Mouse (Mus musculus): Measurements from ENCODE around the gene Orc2. TPM values are rescaled to one million over a fixed set of nuclear protein-coding genes. Genes with fewer than 3 reads are reported as not detected.

Orc2 gene
- polyA plus RNA-seq (2012; rRNA removed), result 21.5 and 23.5 TPM in 2 replicates
- polyA plus RNA-seq (2014; fragmentation: Nextera tagmentation; extraction: Ambion mirVana), result 29.4 and 34.1 TPM in 2 replicates

DNA sequence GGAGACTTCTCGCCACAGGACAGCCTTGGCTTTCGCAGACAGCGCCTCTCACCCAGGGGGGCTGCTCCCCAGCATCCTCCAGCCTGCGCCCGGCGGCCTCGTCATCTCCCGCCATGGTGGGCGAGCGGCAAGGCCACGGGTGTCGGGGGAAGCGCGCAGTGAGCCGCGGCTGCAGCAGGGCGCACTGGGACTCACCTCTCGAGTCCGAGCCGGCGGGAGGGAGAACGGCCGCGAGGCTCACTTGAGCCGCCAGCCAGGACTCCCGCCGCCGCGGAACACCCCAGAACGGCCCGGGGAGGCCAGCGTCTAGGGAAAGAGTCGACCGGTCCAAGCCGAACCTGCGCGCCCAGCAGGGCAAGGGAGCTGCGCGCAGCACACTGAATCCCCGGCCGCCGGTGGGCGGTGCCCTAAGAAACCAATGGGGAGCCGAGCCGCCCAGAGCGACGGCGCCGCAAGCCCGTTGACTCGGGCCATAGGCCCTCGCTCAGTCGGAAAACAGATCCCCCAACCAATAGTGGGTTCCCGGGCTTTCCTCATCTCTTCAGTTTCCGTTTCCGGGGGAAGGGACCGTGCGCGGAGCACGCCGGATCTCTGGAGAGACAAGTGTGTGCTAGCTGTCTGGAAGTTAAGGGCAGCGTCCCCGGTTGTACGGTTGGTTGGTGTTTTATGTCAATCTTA is at the start of gene Orc2:
Gene Orc2 (minus strand): TSS at position 533 of the 678 bp plus-strand sequence.
- ATAC-seq (ENCODE audit: low FRiP score, low read depth) (peak; percentile 99), DNase-seq (ENCODE audit: low spot score) (peak; percentile 96)
- peaks cover 9% of the 10 kb centered on the region for H3K36me3 ChIP-seq (ENCODE audit: control insufficient read depth, insufficient read depth, low read length)
- H3K4me2 ChIP-seq (replicated peaks; ENCODE audit: low read depth, low read length, severe bottlenecking), result peak within 1 kb of the TSS; percentile 89
- H3K27ac ChIP-seq (replicated peaks; ENCODE audit: low read depth, low read length), result peak within 1 kb of the TSS; percentile 84
- no peaks in the 10 kb centered on the region for H3K27me3 ChIP-seq (ENCODE audit: control insufficient read depth, insufficient read depth, low read length)
- H3K9ac ChIP-seq (ENCODE audit: low read depth, low read length, severe bottlenecking), result peak within 1 kb of the TSS; percentile 88
- WGBS, result under 1% methylated on average over 57 of the region's 64 CpGs
- TF ChIP-seq POLR2A (IDR thresholded peaks at IDR 0.05; ENCODE audit: borderline replicate concordance, extremely low read depth, insufficient read depth, insufficient read length), result peak; percentile 64; the same call in 1 of the 2 replicates
- peaks cover 8% of the 10 kb centered on the region for H3K4me1 ChIP-seq (ENCODE audit: control insufficient read depth, insufficient read depth, low read length)
- peak within 1 kb of the TSS; percentile 93 for H3K4me3 ChIP-seq (replicated peaks; ENCODE audit: low read length)
- peaks cover 32% of the 10 kb centered on the region for H3K9me3 ChIP-seq (ENCODE audit: control insufficient read depth, low read length)

GRCm38 (mm10) chr1:58541386-58541785 is 36.5 kb upstream of the Orc2 start:
- H3K27me3 ChIP-seq (ENCODE audit: control insufficient read depth, insufficient read depth, low read length), result no peaks in the 10 kb centered on the region
- ATAC-seq (ENCODE audit: low FRiP score, low read depth) (no peak), DNase-seq (ENCODE audit: low spot score) (no peak)
- peaks cover 56% of the 10 kb centered on the region for H3K36me3 ChIP-seq (ENCODE audit: control insufficient read depth, insufficient read depth, low read length)
- no peak overlapping the region for H3K27ac ChIP-seq (replicated peaks; ENCODE audit: low read depth, low read length)
- no peak overlapping the region for H3K4me2 ChIP-seq (replicated peaks; ENCODE audit: low read depth, low read length, severe bottlenecking)
- H3K9me3 ChIP-seq (ENCODE audit: control insufficient read depth, low read length), result no peaks in the 10 kb centered on the region
- no peak for TF ChIP-seq POLR2A (IDR thresholded peaks at IDR 0.05; ENCODE audit: borderline replicate concordance, extremely low read depth, insufficient read depth, insufficient read length)
- H3K4me3 ChIP-seq (replicated peaks; ENCODE audit: low read length), result no peak overlapping the region
- H3K9ac ChIP-seq (ENCODE audit: low read depth, low read length, severe bottlenecking), result no peak overlapping the region
- no peaks in the 10 kb centered on the region for H3K4me1 ChIP-seq (ENCODE audit: control insufficient read depth, insufficient read depth, low read length)
- 86% methylated on average over 1 of the region's 1 CpGs for WGBS

DNA sequence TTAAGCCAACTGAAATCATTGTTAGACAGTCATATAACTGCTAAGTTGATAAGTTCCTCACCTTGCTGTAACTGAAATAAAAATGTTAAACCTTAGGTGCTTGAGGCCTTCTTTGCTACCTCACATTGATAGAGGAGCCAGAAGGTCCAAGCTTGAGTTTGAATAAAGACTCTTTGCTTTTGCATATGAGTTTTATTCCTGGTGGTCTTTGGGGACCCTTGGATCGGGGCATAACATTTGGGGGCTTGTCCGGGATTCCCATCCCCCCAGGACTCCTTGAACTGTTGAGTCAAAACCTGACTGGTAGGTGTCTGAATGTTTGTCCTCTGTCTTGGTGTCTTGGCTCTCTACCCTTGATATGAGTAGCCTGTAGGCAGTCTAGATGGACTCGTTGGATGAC is 2.3 kb upstream of the Orc2 start:
- Histone ChIP-seq H3K27me3 (ENCODE audit: control insufficient read depth, insufficient read depth, low read length) (no peaks in the 10 kb centered on the region), H3K9ac (ENCODE audit: low read depth, low read length, severe bottlenecking) (no peak overlapping the region), H3K9me3 (ENCODE audit: control insufficient read depth, low read length) (peaks cover 32% of the 10 kb centered on the region), H3K27ac (replicated peaks; ENCODE audit: low read depth, low read length) (no peak overlapping the region), H3K36me3 (ENCODE audit: control insufficient read depth, insufficient read depth, low read length) (no peaks in the 10 kb centered on the region), H3K4me1 (ENCODE audit: control insufficient read depth, insufficient read depth, low read length) (peaks cover 8% of the 10 kb centered on the region), H3K4me2 (replicated peaks; ENCODE audit: low read depth, low read length, severe bottlenecking) (no peak overlapping the region), H3K4me3 (replicated peaks; ENCODE audit: low read length) (no peak overlapping the region)
- TF ChIP-seq POLR2A (IDR thresholded peaks at IDR 0.05; ENCODE audit: borderline replicate concordance, extremely low read depth, insufficient read depth, insufficient read length), result no peak
- ATAC-seq (ENCODE audit: low FRiP score, low read depth) (no peak), DNase-seq (ENCODE audit: low spot score) (no peak)
- 96% methylated on average over 3 of the region's 3 CpGs for WGBS

GRCm38 (mm10) chr1:58503793-58504370 is 1.0 kb downstream of the Orc2 start:
- H3K27me3 ChIP-seq (ENCODE audit: control insufficient read depth, insufficient read depth, low read length), result no peaks in the 10 kb centered on the region
- peak overlapping the region; percentile 93 for H3K4me3 ChIP-seq (replicated peaks; ENCODE audit: low read length)
- 27% methylated on average over 9 of the region's 9 CpGs for WGBS
- peak overlapping the region; percentile 89 for H3K4me2 ChIP-seq (replicated peaks; ENCODE audit: low read depth, low read length, severe bottlenecking)
- no peak for TF ChIP-seq POLR2A (IDR thresholded peaks at IDR 0.05; ENCODE audit: borderline replicate concordance, extremely low read depth, insufficient read depth, insufficient read length)
- H3K9me3 ChIP-seq (ENCODE audit: control insufficient read depth, low read length), result peaks cover 31% of the 10 kb centered on the region
- ATAC-seq (ENCODE audit: low FRiP score, low read depth), result no peak
- H3K27ac ChIP-seq (replicated peaks; ENCODE audit: low read depth, low read length), result no peak overlapping the region
- H3K9ac ChIP-seq (ENCODE audit: low read depth, low read length, severe bottlenecking), result peak overlapping the region; percentile 88
- H3K36me3 ChIP-seq (ENCODE audit: control insufficient read depth, insufficient read depth, low read length), result peaks cover 16% of the 10 kb centered on the region
- DNase-seq (ENCODE audit: low spot score), result no peak
- H3K4me1 ChIP-seq (ENCODE audit: control insufficient read depth, insufficient read depth, low read length), result peaks cover 8% of the 10 kb centered on the region

DNA sequence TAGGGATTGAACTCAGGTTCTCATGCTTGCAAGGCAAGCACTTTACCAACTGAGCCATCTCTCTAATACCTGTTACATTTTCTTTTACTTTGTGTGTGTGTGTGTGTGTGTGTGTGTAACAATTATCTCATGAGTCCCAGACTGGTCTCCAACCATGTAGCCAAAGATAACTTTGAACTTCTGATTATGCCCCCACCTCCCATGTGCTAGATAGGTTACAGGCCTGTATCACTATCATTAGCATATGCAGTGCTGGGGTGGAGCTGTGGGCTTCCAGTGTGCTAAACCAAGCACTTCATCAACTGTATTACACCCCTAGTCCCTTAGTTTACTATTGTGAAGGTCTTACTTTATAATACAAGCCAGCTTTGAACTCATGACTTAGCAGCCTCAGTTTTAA is 1.8 kb downstream of the Orc2 start:
- TF ChIP-seq POLR2A (IDR thresholded peaks at IDR 0.05; ENCODE audit: borderline replicate concordance, extremely low read depth, insufficient read depth, insufficient read length), result no peak

More for the DNA sequence above, 1.8 kb downstream of the Orc2 start:
- Histone ChIP-seq H3K27me3 (ENCODE audit: control insufficient read depth, insufficient read depth, low read length) (no peaks in the 10 kb centered on the region), H3K9ac (ENCODE audit: low read depth, low read length, severe bottlenecking) (no peak overlapping the region), H3K9me3 (ENCODE audit: control insufficient read depth, low read length) (peaks cover 24% of the 10 kb centered on the region), H3K4me2 (replicated peaks; ENCODE audit: low read depth, low read length, severe bottlenecking) (peak overlapping the region; percentile 89; the same call in 1 of the 2 replicates), H3K4me3 (replicated peaks; ENCODE audit: low read length) (no peak overlapping the region), H3K27ac (replicated peaks; ENCODE audit: low read depth, low read length) (no peak overlapping the region), H3K36me3 (ENCODE audit: control insufficient read depth, insufficient read depth, low read length) (peaks cover 16% of the 10 kb centered on the region), H3K4me1 (ENCODE audit: control insufficient read depth, insufficient read depth, low read length) (peaks cover 8% of the 10 kb centered on the region)
- ATAC-seq (ENCODE audit: low FRiP score, low read depth), result no peak
- no peak for DNase-seq (ENCODE audit: low spot score)
